Mouse (Mus musculus) intestine, embryonic 14.5 days (tissue): ENCODE measurements around the gene Fgf22. TPM values are rescaled to one million over a fixed set of nuclear protein-coding genes. Genes with fewer than 3 reads are reported as not detected.

ENCODE experiments used
- ATAC-seq: fragments of 200-750 bp; cut with Nextera tagmentation; replicated peaks from 2 replicates; pipeline ENCODE4 v1.8.0; 2017; ENCODE audit warnings: low read depth, moderate number of reproducible peaks, moderate TSS enrichment, moderate library complexity; ENCODE audit not compliant: low FRiP score, low TSS enrichment
- DNase-seq: peaks from one replicate; pipeline ENCODE4 v3.0.0-alpha.2; 2018; ENCODE audit warnings: low spot score
- H3K27ac ChIP-seq: fragments of 300-500 bp; sonication (generic); 2 replicates; pipeline ENCODE4 v1.5.1; 2014; ENCODE audit warnings: low read depth, mild to moderate bottlenecking, control low read depth
- H3K27me3 ChIP-seq: fragments of 300-500 bp; sonication (generic); replicated peaks from 2 replicates; pipeline ENCODE4 v1.6.1; 2014; ENCODE audit warnings: low read length, control low read depth; ENCODE audit not compliant: control insufficient read depth, insufficient read depth
- H3K36me3 ChIP-seq: fragments of 300-500 bp; sonication (generic); 2 replicates; pipeline ENCODE4 v1.6.1; 2014; ENCODE audit warnings: low read length, control low read depth; ENCODE audit not compliant: control insufficient read depth, insufficient read depth
- H3K4me1 ChIP-seq: fragments of 300-500 bp; sonication (generic); replicated peaks from 2 replicates; pipeline ENCODE4 v1.6.1; 2014; ENCODE audit warnings: low read length, control low read depth, mixed read lengths; ENCODE audit not compliant: control insufficient read depth, insufficient read depth
- H3K4me2 ChIP-seq: fragments of 300-500 bp; sonication (generic); 2 replicates; pipeline ENCODE4 v1.6.1; 2014; ENCODE audit warnings: low read length
- H3K4me3 ChIP-seq: fragments of 300-500 bp; sonication (generic); 2 replicates; pipeline ENCODE4 v1.5.1; 2014; ENCODE audit warnings: low read depth, low read length, control low read depth, mixed read lengths
- H3K9ac ChIP-seq: fragments of 300-500 bp; sonication (generic); 2 replicates; pipeline ENCODE4 v1.6.1; 2014; ENCODE audit warnings: mild to moderate bottlenecking, low read length
- H3K9me3 ChIP-seq: fragments of 300-500 bp; sonication (generic); 2 replicates; pipeline ENCODE4 v1.6.1; 2016; ENCODE audit warnings: low read length, control low read depth; ENCODE audit not compliant: control insufficient read depth
- WGBS: fragments of 180-500 bp; shearing (Covaris S2); extraction: QIAGEN DNeasy Blood & Tissue Kit; methylation state at CpG from one replicate; pipeline ENCODE4 v1.1.7; 2014; 5-methylcytosine and 5-hydroxymethylcytosine counted together
- polyA plus RNA-seq: library from polyadenylated mRNA; unstranded; fragments of >200 nt; fragmentation: Nextera tagmentation; extraction: Ambion mirVana; gene quantifications from 2 replicates; pipeline ENCODE4 v1.2.1, GENCODE M21; 2014

Fgf22 gene
- polyA plus RNA-seq, 1 experiment from 2014 or later, result 0.26 TPM

DNA sequence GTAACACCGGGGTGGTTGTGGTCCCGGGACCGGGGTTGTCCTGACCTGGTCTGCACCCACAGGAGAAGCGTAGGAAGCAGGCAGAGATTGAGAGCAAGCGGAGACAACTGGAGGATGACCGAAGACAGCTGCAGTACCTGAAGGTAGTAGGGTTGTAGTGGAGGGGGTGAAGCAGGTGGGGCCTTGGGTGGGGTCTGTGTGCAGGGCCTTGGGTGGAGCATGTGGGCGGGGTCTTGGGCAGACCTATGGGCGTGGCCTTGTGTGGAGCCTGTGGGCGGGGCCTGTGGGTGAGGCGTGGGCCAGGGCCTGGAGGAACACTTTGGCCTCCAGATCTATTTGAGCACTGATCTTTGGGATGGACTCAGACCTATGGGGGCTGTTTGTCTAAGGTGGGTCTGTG lies 52.1 kb downstream of the Fgf22 start:
- Histone ChIP-seq H3K36me3 (peaks cover 17% of the 10 kb centered on the region; the same call in 1 of the 2 replicates), H3K9me3 (no peaks in the 10 kb centered on the region), H3K4me1 (peaks cover 26% of the 10 kb centered on the region), H3K27me3 (no peaks in the 10 kb centered on the region), H3K27ac (no peak overlapping the region), H3K9ac (no peak overlapping the region), H3K4me2 (no peak overlapping the region), H3K4me3 (no peak overlapping the region)
- DNase-seq (no peak), ATAC-seq (no peak)
- WGBS, result 76% methylated on average over 10 of the region's 10 CpGs

DNA sequence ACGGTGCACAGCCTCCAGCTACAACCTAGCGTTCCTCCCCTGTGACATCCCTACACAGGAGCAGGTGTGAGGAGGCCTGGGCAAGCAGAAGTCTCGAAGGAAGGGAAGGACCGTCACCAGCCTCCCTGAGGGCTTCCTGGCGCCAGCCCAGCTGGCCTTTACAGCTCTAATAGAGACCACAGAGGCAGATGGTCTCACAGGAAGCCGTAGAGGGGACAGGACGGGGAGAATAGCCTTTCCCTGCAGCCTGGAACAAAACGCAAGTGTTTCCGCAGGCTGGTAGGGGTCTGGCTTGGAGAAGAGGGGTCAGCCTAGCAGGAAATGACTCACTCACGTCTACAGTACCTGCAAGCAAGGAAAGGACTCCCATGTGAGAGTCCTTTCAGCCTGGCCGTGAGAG lies 53.0 kb downstream of the Fgf22 start:
- 64% methylated on average over 11 of the region's 11 CpGs for WGBS
- H3K27me3 ChIP-seq, result no peaks in the 10 kb centered on the region
- no peak overlapping the region for H3K4me3 ChIP-seq
- ATAC-seq (no peak), DNase-seq (no peak)
- H3K27ac ChIP-seq, result 0 out of 2 replicates have a peak overlapping the region, but pooled peaks have one; percentile 11
- H3K4me1 ChIP-seq, result peaks cover 18% of the 10 kb centered on the region
- no peaks in the 10 kb centered on the region for H3K9me3 ChIP-seq
- peaks cover 17% of the 10 kb centered on the region; the same call in 1 of the 2 replicates for H3K36me3 ChIP-seq
- no peak overlapping the region for H3K9ac ChIP-seq
- H3K4me2 ChIP-seq, result no peak overlapping the region

Other genes starting within 250 kb of the Fgf22 start
- 91.9 and 92.2 TPM in 2 replicates for gene Plpp2, start 221.3 kb upstream of the Fgf22 start, polyA plus RNA-seq
- 47.9 and 48.0 TPM in 2 replicates for gene Mier2, start 199.9 kb upstream of the Fgf22 start, polyA plus RNA-seq
- gene Theg, start 167.7 kb upstream of the Fgf22 start, polyA plus RNA-seq, result not detected in 2 replicates
- gene C2cd4c, start 141.1 kb upstream of the Fgf22 start, polyA plus RNA-seq, result 0.19 TPM in 1 of 2 replicates, not detected in the other
- gene Shc2, start 117.2 kb upstream of the Fgf22 start, polyA plus RNA-seq, result 8.1 and 8.4 TPM in 2 replicates
- not detected in 2 replicates for gene Odf3l2, start 109.3 kb upstream of the Fgf22 start, polyA plus RNA-seq
- 32.5 and 34.7 TPM in 2 replicates for gene Madcam1, start 90.5 kb upstream of the Fgf22 start, polyA plus RNA-seq
- gene Tpgs1, start 85.7 kb upstream of the Fgf22 start, polyA plus RNA-seq, result 80.1 and 81.2 TPM in 2 replicates
- gene Cdc34, start 72.9 kb upstream of the Fgf22 start, polyA plus RNA-seq, result 129 and 145 TPM in 2 replicates
- gene Gzmm, start 66.1 kb upstream of the Fgf22 start, polyA plus RNA-seq, result 0.78 and 1.2 TPM in 2 replicates
- gene Bsg, start 50.6 kb upstream of the Fgf22 start, polyA plus RNA-seq, result 895 and 900 TPM in 2 replicates
- gene Hcn2, start 38.4 kb upstream of the Fgf22 start, polyA plus RNA-seq, result 0.09 and 0.12 TPM in 2 replicates
- 37.9 and 40.1 TPM in 2 replicates for gene Polrmt, start 8.5 kb upstream of the Fgf22 start, polyA plus RNA-seq
- gene Rnf126, start 11.9 kb downstream of the Fgf22 start, polyA plus RNA-seq, result 80.3 and 90.3 TPM in 2 replicates
- gene Fstl3, start 22.2 kb downstream of the Fgf22 start, polyA plus RNA-seq, result 10.1 and 11.1 TPM in 2 replicates
- gene Prss57, start 35.9 kb downstream of the Fgf22 start, polyA plus RNA-seq, result 0.45 TPM in 1 of 2 replicates, not detected in the other
- 63.4 and 66.2 TPM in 2 replicates for gene Palm, start 38.5 kb downstream of the Fgf22 start, polyA plus RNA-seq
- 78.3 and 87.9 TPM in 2 replicates for gene Misp, start 65.9 kb downstream of the Fgf22 start, polyA plus RNA-seq
- gene Ptbp1, start 99.4 kb downstream of the Fgf22 start, polyA plus RNA-seq, result 286 and 291 TPM in 2 replicates
- 5.2 and 5.9 TPM in 2 replicates for gene Prtn3, start 119.4 kb downstream of the Fgf22 start, polyA plus RNA-seq
- gene Plppr3, start 119.6 kb downstream of the Fgf22 start, polyA plus RNA-seq, result 38.8 and 46.4 TPM in 2 replicates
- gene Elane, start 131.2 kb downstream of the Fgf22 start, polyA plus RNA-seq, result 0.55 TPM in 1 of 2 replicates, not detected in the other
- gene Cfd, start 135.8 kb downstream of the Fgf22 start, polyA plus RNA-seq, result not detected in 2 replicates
- 42.0 and 46.3 TPM in 2 replicates for gene Med16, start 153.8 kb downstream of the Fgf22 start, polyA plus RNA-seq
- gene Gm26602, start 155.8 kb downstream of the Fgf22 start, polyA plus RNA-seq, result not detected in 2 replicates
- 0.46 and 0.51 TPM in 2 replicates for gene Kiss1r, start 161.9 kb downstream of the Fgf22 start, polyA plus RNA-seq
- gene R3hdm4, start 166.1 kb downstream of the Fgf22 start, polyA plus RNA-seq, result 122 and 126 TPM in 2 replicates
- 12.7 and 14.4 TPM in 2 replicates for gene Arid3a, start 172.0 kb downstream of the Fgf22 start, polyA plus RNA-seq
- gene Wdr18, start 205.1 kb downstream of the Fgf22 start, polyA plus RNA-seq, result 126 and 134 TPM in 2 replicates
- gene Grin3b, start 215.6 kb downstream of the Fgf22 start, polyA plus RNA-seq, result 0.23 and 0.28 TPM in 2 replicates
- gene Tmem259, start 229.3 kb downstream of the Fgf22 start, polyA plus RNA-seq, result 14.4 and 17.5 TPM in 2 replicates
- 320 and 368 TPM in 2 replicates for gene Cnn2, start 233.5 kb downstream of the Fgf22 start, polyA plus RNA-seq
- gene Abca7, start 241.4 kb downstream of the Fgf22 start, polyA plus RNA-seq, result 3.7 and 3.8 TPM in 2 replicates